Mouse (Mus musculus) thymus, postnatal 10 days (tissue): Measurements from ENCODE around the gene Tpra1.

ENCODE experiments used
- DNase-seq, 2 experiments: peaks; one replicate each; pipeline ENCODE4 v3.0.0; 2021; ENCODE audit warnings: low spot score in 2 of 2

Gene Tpra1

DNA sequence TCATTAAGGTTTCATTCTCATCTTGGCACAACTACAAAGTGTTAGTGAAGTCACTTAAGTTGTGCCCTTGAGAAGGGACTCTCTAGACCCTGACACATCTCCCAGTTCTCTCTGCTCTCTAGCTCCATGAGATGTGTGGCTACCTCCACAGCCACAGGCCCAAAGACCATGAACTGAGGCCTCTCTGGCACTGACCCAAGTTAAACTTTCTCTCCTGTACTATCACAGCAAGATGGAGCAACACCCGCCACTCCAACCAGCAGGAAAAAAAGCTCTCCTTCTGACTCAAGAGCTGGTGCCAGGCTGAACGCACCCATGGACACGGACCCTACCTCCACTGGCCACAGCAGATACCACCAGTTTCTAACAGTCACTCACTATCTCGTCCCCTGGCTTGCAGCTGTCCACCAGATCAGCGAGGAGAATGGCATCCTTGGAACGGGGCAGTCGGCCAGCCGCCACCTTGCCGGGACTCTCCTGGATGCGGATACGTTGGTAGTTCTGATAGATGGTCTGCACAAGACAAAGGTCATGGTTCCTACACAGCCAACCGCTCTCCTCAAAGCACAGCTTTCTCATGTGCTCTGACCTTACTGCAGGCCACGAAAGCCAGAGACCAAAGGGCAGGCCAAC, 12.5 kb upstream of the Tpra1 start:
- no peak for DNase-seq

DNA sequence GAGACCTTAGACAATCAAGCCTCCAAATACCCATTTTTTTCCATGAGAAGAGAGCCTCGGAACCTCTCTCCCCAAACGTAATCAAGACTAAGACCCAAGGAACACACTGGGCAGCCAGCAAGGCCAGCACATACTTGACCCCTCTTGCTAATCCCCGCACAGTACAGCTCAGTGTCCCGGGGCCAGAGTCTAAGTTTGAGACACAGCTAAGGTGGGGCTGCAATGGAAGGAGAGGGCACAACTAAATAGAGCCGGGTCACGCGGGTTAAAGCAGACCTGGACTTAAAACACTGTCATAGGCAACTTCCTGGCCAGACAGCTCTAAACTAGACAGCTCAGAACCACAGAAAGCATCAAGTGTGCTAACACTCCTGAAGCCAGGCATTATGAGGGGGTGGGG, 11.2 kb upstream of the Tpra1 start:
- no peak for DNase-seq

DNA sequence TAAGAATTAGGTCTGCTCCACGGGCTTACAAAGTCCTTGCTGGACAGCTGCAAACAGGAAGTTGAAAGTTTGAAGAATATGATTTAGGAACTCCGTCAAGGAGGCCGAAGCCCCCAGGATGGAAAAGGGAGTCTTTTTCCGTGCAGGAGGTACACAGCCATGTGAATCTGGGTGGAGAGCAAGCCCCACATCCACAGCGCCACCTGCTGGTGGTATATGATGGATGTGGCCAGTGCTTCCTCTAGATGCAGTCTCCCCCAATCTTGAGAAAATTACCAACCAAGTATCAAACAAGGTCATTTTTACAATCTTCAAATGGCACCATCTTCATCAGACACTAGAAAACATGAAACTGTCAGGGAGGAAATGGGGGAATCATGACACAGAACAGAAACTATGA, 8.5 kb upstream of the Tpra1 start:
- peak; percentile 51 to 83 for DNase-seq

DNA sequence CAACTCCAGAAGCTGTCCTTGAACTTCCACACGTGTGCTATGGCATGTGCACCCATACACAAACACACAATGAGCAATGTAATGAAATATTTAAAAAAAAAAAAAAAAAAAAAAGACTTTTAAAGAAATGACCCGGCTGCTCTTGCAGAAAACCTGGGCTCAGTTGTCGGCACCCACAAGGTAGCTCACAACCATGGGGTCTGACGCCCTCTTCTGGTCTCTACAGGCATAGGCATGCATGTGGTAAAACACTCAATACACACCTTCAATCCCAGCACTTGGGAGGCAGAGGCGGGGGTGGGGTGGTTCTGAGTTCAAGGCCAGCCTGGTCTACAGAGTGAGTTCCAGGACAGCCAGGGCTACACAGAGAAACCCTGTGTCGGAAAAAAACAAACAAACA, 6.1 kb upstream of the Tpra1 start:
- DNase-seq = no peak

DNA sequence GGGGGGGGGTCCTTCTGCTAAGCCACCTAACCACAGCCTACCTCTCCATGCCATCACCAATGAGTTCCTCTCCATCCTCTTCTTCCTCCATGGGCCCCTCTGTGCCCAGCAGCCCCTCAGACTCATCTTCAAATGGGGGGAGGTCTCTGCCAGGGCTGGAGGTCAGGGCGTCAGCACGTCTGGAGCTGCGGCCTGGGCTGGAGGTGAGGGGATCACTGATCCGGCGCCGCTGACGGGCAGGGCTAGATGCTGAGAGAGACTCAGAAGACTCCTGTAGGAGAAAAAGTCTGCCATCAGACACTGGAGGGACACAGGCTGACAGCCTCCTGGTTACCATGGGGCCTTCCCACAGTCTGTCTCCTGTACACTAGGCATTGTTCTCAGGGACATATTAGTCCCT, 4.8 kb upstream of the Tpra1 start:
- DNase-seq = no peak

DNA sequence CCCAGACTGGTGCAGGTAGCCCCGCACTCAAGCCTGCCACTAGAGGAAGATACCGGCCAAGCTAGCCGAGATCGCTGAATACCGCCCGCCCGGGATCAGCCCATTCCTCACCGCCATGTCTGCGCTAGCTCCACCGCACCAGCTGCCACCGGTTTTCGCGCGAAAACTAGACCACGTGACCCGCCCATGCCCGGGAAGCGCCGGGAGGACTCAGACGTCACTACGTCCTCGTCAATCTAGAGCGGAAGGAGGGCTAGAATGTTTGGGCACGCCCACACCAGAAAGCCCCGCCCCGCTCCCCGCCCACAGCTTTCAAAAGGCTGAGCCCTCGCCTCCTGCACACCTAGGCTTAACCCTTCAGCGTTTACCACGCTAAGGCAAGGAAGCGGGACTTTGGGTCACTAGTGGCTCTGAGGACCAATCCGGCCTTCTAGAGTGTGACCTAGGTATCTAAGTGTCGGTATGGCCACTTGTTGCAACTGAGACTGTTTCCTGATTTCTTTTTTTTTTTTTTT, 3.5 kb upstream of the Tpra1 start, which contains the start of gene Mcm2:
Mcm2 (minus strand) TSS at position 247 of the 515 bp plus-strand sequence.
- peak; percentile 97 to 98 for DNase-seq

DNA sequence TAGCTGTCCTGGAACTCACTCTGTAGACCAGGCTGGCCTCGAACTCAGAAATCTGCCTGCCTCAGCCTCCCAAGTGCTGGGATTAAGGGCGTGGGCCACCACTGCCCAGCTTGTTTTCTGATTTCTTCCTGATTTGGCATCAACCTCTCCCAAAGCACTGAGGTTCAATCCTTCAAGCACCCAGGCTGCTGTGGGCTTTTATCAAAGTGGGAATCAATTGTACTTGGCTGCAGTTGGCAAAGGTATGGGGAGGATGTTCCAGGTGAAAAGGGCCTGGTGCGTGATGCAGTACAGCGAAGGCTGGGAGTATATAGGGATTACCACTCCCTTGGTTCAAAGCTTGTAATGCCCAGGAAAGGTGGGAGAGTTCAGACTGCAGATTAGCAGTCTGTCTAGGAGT, 3.0 kb upstream of the Tpra1 start:
- no peak for DNase-seq

DNA sequence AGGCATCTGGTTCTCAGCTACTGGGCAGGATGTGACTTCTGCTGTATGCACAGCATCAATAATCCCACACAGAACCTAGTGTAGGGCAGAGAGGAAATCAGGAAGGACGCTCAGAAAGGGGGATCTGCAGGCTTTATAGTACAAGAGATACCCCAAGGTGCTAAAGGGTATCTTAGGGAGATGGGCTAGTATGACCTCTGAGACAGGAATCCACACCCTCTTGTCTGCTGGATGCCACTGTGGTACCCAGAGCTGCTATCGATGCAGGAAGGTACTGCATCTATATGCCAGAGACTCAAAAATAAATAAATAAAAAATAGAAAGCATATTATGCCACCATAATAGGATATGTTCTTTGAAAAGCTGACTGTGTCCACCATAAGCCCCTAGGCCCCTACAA, 2.4 kb upstream of the Tpra1 start:
- DNase-seq = no peak

DNA sequence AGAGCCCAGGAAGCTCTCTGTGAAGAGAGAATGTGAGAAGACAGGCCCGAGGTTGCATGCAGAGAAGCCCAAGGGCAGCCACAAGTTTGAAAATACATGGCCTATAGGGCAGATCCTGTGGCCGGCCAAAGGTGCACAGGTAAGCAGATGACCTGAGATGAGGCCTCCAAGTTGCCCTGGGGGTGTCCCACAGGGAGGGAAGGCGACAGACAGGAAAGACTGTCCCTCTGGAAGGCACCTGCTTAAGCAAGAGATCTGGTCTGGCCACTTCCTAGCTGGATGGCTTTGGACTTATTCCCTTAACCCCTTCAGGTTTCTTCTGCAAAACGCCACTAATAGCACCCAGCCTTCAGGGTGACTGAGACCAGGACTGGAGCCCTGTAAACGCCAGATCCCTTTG, 580 bp upstream of the Tpra1 start:
- DNase-seq = no peak

DNA sequence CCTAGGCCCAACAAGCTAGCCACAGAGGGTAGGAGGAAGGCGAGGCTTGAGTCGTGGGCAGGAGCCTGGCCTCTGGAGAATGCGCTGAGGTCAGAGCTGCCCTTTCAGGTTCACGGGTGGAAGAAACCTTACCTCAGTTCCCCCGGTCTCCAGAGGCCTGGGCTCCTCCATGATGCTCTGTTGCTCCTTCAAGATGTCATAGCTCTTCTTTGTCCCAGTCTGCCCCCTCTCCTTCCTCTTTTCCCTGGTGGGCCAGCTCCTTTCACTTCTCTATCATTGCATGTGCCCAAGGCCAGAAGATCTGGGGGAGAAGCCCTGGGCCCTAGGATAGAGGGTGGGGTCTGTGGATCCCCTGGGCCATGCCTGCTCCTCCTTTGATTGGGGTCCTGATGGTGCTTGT, 1.7 kb downstream of the Tpra1 start:
- no peak for DNase-seq

DNA sequence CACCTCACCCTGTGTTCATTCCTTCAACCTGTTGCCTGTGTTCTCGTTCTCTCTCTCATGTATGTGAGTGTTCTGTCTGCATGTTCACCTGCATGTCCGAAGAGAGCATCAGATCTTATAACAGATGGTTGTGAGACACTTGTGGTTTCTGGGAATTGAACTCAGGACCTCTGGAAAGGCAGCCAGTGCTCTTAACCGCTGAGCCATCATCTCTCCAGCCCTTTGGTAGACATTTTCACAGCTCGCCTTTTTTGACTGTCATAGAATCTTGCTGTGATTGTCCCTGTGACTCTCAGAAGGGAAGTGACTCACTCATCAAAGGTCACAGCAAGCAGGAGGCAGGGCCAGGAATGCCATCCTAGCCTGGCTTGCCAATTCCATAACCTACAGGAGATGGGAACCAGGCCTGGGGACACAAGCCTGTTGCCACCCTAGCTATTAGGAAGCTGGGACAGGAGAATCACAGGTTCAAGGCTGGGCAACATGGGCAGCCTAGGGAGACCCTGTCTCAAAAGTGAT, 2.5 kb downstream of the Tpra1 start:
- DNase-seq = no peak

DNA sequence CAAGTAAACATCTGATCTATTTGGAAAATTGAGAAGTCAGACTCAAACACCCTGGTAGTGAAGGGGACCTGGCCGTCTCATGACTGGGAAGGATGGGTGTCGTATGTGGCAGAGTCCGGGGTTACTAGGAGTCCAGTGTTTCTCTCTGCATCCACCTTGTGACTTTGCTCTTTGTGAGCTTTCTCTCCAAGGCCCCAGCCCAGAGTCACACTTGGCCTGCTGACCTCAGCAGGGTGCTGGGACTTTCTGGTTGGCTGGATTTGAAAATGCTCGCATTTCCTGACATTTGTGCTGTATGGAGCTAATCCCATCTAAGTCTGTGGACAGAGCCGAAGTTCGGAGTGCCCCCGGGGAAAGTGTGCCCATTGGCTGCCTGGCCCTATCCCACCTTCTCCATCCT, 3.0 kb downstream of the Tpra1 start:
- no peak for DNase-seq

DNA sequence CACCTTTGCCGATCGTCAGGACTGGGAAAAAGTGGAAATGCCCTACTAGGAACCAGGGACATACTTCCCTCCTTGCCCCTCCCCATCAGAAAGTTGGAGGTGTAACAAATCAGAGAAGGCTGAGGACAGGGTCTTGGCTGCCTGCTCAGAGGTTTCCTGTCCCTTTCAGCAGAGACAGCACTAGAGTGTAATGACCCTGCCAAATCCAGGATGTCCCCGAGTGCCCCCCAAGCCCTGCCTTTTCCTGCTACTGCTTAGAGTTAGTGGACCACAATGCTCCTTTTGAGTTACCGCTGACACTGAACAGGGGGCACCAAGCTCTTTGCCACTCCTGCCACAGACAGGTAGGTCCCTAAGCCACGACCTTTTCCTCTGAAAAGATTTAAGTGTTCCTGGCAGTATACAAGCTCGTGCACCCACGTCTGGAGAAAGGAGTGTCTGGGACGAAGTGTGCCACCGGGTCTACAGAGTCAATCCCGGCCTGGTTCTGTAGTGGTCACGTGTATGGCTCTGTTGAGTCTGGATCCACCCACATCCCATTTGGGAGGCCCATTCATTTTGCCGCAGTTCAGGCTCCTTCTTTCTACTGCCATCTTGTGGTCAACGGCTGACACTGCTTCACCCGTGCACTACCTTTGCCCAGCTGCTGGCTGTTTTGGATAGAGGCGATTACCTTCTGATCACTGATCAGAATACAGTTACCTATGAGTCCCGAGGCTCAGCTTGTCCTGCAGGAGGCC, 4.5 kb downstream of the Tpra1 start:
- peak in 1 of 2 experiments; percentile 54 for DNase-seq

DNA sequence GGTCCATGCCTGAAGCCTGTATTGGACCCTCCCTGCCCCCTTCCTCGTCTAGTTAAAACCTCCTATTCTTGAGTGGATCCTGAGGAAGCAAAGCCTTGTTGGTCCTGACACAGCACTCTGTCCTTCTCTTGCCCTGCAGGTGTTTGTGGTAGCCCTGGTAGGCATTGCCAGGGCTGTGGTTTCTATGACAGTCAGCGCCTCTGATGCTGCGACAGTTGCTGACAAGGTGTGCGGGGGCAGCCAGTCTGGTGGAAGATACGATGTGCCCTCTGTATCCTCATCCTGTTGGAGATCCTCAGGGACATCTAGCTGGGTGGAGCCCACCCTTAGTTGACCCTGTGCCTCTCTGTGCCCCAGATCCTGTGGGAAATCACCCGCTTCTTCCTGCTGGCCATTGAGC, 7.1 kb downstream of the Tpra1 start:
- DNase-seq = peak in 1 of 2 experiments; percentile 34

DNA sequence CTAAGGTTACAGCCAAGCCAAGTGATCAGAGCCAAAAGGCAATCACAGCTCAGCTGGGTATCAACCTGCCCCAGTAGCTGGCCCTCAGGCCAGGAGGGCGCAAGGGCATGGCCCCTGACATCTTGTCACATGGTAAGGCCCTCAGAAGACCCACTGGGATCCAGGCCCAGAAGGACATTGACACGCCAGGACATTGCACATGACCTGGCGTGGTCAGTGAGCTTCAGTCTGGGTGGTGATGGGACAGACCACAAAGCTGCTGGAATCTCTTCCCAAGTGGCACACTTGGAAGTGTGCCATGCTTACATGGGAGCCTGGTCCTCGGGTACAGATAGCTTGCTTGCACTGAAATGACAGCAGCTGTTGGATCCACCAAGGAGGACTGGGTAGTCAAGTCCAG, 11.0 kb downstream of the Tpra1 start:
- no peak for DNase-seq

DNA sequence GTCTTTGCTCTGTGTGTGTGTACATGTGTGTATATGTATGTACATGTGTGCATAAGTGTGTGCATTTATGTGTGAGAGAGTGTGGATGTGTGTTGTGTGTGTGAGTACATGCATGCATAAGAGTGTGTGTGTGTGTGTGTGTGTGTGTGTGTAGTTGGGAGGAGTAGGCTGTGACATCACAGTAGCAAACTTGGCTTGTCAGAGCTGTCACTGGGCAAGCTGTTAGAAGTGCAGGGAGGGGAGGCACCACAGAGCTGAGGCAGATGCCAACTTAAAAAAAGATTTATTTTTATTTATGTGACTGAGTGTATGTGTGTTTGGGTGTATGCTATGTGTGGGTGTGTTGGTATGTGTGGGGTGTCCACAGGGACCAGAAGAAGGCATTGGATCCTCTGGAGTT, 11.4 kb downstream of the Tpra1 start:
- DNase-seq = no peak

DNA sequence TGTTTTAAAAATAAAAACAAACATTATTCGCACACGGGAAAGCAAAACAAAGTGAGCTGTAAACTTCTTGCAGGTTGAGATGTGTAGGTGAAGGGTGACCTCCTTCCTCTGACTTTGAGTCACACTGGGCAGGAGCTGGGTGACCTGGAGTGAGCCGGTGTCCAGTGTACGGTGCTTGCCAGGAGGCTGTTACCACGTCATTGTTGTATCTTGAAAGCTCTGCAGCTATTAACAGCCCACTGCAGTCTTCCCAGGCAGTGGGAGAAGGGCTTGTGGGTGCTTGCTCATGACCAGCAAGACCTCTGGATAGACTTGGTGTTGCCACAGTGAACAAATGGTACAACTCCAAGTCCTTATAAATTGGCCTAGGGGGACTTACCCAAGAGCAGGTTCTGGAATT, 12.7 kb downstream of the Tpra1 start:
- no peak for DNase-seq

DNA sequence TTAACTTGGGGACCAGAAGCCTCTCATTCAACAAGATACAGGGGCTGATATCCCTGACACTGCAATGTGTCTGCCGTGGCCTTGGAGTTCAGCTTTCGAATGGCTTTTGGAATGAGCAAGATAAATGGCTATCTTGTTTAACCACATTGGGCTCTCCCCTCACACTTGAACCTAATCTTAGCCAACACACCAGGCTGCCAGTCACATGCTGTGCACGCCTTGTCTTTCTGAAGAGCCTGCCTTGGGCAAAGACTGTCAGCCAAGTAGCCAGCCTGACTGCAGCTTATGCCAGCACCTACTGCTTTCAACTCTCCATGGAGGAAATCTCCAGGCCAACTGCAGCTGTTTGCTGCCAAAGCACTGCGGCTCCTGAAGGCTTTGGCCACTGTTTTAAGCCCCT, 13.5 kb downstream of the Tpra1 start:
- DNase-seq = no peak

DNA sequence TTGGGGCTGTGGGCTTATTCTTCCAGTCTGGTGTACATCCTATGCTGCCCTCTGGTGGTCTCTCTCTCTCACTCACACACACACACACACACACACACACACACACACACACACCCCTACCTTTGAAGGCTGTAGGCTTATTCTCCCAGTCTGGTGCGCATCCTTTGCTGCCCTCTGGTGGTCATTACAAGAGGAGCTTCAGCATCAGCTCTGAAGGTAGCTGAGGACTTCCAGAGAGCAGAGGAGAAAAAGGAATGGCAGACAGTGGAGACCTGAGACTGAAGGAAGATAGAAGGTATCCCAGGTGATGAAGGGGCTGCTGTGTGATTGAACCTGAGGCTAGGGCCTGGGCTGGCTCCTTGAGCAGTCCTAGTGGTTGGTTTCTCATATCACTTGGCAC, 14.1 kb downstream of the Tpra1 start:
- DNase-seq = peak in 1 of 2 experiments; percentile 71

DNA sequence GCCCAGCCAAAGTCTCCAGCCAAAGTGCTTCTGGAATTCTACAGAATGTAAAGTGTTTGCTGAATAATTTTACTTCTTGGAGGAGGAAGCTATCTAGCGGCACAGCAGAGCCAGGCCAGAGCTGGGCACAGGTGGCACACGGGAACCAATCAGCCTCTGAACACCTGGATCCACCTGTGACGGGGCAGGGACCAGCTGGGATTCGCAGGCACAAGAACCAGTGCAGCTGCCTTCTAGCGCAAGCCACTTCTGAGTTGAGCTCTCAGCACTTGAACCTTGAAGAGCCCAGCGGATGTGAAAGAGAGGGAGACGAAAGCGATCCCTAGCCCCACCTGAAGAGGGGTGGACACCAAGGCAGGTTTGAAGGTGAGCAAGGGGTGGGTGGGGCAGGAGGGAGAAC, 16.8 kb downstream of the Tpra1 start:
- no peak for DNase-seq

DNA sequence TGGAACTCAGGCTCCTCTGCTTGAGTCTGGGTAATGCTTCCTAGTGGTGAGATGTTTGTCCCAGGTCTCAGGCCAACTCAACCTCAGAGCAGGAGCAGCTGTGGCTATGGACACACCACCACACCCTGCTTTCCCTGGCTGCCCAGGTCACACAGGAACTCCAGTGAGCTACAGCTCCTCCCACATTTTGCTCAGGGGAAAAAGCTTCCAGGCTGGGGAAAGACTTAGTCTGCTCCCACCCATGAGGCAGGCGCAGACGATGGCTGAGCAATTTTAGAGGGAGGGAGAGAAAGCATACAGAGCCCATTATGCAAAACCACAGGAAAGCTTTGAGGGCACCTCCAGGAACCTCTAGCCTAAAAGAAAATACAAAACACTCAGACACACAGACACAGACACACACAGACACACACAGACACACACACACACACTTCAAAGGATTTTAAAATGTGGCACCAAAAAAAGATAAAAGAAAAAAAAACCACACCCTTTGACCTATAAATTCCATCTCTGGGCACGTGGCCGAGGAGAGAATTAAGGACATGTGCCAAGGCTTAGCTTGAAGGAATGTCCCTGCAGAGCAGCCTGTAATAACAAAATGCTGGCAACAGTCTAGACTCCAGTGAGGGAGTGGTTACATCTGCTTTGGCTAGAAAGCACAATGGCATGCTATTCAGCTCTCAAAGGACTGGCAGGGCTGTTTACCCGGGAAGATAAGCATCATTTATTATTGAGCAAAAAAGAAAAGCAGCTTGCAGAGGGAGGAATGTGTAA, 22.6 kb downstream of the Tpra1 start:
- no peak for DNase-seq

DNA sequence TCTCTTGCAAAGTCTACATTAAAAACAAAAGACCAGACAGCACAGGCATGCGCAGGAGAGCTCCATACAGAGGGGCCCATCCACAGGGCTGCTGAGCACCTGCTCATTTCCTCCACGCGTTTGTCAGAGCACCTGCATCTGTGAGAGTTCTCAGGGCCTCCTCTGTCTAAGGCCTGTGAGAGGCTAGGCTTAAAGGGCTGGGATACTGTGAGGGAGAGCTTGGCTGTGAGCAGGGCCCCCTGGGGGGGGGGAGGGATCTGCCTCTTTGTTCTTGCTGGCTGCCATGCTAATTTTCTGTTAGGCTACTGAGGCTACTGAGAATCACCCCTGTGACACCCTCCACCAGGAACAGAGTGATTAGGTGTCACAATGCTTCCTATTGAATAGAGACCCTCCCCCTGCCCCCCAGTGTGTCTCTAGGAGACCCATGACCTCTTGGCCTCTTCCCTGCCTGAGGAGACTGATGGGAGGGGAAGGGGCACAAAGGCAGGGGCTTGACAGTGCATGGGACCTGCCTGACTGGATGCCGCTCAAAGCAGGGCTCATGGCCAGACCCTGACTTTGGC, 23.7 kb downstream of the Tpra1 start:
- DNase-seq = peak; percentile 75 to 80
